Mouse (Mus musculus) cortical plate, adult 2 months (tissue): ENCODE measurements around the gene Shisal2a.

Experiments
- CTCF ChIP-seq: fragments of 200-500 bp; IDR thresholded peaks from 2 replicates; pipeline ENCODE4 v1.5.1; 2011; ENCODE audit warnings: mild to moderate bottlenecking, control low read depth, low read length; ENCODE audit not compliant: insufficient read depth; ENCODE audit errors: extremely low read depth
- POLR2A ChIP-seq: fragments of 200-500 bp; IDR thresholded peaks from 2 replicates; pipeline ENCODE4 v1.6.1; 2011; ENCODE audit warnings: mild to moderate bottlenecking, low read length, control low read depth; ENCODE audit not compliant: insufficient read depth; ENCODE audit errors: extremely low read depth

- no peak for TF ChIP-seq CTCF
- no peak for TF ChIP-seq POLR2A
Measured at GRCm38 (mm10) chr4:108363355-108364110, 19.6 kb downstream of the Shisal2a start.
